Mouse (Mus musculus): ENCODE results near the gene Rcor3. TPM values are rescaled to one million over a fixed set of nuclear protein-coding genes. Genes with fewer than 3 reads are reported as not detected.

Gene Rcor3
- polyA plus RNA-seq, 1 experiment from 2014 or later = 28.8 TPM

DNA sequence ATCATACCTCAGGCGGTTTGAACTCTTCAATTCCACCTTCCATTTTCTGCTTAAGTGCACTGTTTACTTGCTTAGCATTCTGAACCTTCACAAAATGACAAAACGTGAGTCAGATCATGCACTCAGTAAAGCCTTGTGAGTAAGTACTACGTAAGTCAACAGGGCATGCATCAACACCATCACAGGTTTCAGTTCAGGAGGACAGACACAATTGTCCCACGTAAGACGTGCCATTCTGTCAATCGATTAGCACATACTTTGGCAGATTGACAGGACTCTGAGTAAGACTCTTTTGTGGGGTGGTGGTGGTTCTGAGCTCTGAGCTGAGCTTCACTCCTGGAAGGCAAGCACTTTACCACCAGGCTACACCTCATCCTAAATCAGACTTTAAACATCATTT, 21.6 kb downstream of the Rcor3 start:
- H3K9ac ChIP-seq = no peak overlapping the region
- H3K4me2 ChIP-seq (replicated peaks) = no peak overlapping the region
- no peaks in the 10 kb centered on the region for H3K4me1 ChIP-seq
- no peak overlapping the region for H3K27ac ChIP-seq
- no peak overlapping the region for H3K4me3 ChIP-seq
- peaks cover 61% of the 10 kb centered on the region for H3K36me3 ChIP-seq
- no peak for ATAC-seq (ENCODE audit: low FRiP score, low read depth)
- H3K9me3 ChIP-seq = no peaks in the 10 kb centered on the region
- no peaks in the 10 kb centered on the region for H3K27me3 ChIP-seq (replicated peaks)
- 92% methylated on average over 6 of the region's 6 CpGs for WGBS

DNA sequence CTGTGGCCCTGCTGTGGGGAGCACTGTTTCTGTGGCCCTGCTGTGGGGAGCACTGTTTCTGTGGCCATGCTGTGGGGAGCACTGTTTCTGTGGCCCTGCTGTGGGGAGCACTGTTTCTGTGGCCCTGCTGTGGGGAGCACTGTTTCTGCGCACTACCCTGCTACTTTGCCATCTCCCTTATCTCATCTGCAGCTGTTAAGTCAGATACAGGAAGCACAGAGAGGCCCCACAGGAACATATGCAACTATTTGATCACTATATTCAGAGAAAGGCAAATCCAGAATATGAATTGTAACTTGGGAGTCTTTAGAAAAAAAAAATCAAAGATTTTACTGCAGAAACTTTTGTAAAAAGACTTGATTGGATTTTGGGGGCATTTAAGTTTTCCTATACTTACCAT, 22.5 kb downstream of the Rcor3 start:
- H3K27me3 ChIP-seq (replicated peaks) = no peaks in the 10 kb centered on the region
- no peak overlapping the region for H3K27ac ChIP-seq
- no peaks in the 10 kb centered on the region for H3K4me1 ChIP-seq
- H3K4me2 ChIP-seq (replicated peaks) = no peak overlapping the region
- H3K4me3 ChIP-seq = no peak overlapping the region
- no peak for ATAC-seq (ENCODE audit: low FRiP score, low read depth)
- no peaks in the 10 kb centered on the region for H3K9me3 ChIP-seq
- H3K36me3 ChIP-seq = peaks cover 61% of the 10 kb centered on the region
- H3K9ac ChIP-seq = no peak overlapping the region
- WGBS = 100% methylated on average over 1 of the region's 1 CpGs

DNA sequence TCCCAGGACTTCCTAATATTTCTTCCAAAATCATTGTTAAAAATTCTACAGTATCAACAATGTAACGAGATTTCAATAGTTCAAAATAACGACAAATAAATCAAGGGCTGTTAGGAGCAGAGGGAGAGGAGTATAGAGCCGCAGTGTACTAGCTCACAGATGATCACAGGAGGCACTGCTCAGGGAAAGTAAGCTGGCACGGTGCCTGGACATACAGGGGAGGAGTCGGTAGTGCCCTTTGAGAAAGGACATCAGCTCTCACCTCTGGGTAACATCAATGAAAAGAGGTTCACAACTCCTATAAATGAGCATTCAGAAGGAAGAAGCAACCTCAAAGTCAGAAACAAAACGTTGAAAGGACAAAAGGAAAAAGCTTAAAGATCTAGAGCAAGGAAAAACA, 28.7 kb downstream of the Rcor3 start:
- 84% methylated on average over 6 of the region's 6 CpGs for WGBS
- peaks cover 35% of the 10 kb centered on the region for H3K36me3 ChIP-seq

DNA sequence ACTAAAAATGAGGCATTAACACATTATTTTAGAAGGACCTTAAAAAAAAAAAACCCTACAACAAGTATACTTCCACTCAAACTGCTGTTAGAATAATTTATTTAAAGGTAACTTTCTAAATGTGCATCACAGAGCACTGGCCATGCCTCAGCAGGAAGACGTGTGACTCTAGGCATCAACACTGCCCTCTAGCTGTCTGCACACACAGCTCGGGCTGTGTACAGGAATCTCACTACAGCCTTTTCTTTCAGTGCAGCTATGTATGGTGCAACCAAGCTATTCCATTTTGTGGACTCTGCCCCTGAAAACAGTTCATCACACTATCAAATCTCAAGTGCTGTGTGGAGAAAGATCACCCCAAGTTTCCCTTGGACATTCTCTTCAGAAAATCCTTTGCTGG, 30.5 kb downstream of the Rcor3 start:
- 14% methylated on average over 2 of the region's 2 CpGs for WGBS
- no peaks in the 10 kb centered on the region for H3K27me3 ChIP-seq (replicated peaks)
- no peak for ATAC-seq (ENCODE audit: low FRiP score, low read depth)

More for the DNA sequence above, 28.7 kb downstream of the Rcor3 start:
- H3K27ac ChIP-seq = no peak overlapping the region
- H3K4me2 ChIP-seq (replicated peaks) = no peak overlapping the region
- no peak overlapping the region for H3K4me3 ChIP-seq
- ATAC-seq (ENCODE audit: low FRiP score, low read depth) = no peak
- no peaks in the 10 kb centered on the region for H3K9me3 ChIP-seq
- no peaks in the 10 kb centered on the region for H3K4me1 ChIP-seq
- H3K9ac ChIP-seq = no peak overlapping the region
- H3K27me3 ChIP-seq (replicated peaks) = no peaks in the 10 kb centered on the region

DNA sequence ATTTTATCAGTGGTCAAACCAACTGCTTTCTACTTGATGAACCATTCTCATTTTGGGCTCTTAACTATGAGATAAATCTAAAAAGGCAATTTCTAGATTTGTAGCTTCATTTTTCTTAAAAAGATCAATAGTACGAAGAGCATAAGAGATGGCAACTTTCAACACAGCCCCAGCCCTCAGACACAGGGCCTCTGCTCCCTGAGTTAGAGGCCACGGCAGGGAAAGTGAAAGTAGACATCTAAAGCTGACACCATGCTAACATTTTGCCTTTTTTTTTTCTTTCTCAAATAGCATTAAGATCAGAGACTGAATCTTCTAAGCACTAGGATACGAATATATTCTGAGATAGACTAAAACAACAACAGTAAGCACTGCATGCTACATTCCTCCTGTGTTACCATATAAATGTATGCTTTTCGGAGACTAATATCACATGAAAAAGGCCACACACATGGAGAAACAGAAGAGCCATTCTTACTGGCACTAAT, 31.9 kb downstream of the Rcor3 start:
- ATAC-seq (ENCODE audit: low FRiP score, low read depth) = no peak
- WGBS = 91% methylated on average over 4 of the region's 4 CpGs
- H3K36me3 ChIP-seq = peaks cover 33% of the 10 kb centered on the region

More for the DNA sequence above, 30.5 kb downstream of the Rcor3 start:
- Histone ChIP-seq H3K27ac (no peak overlapping the region), H3K36me3 (peaks cover 39% of the 10 kb centered on the region), H3K4me2 (replicated peaks) (no peak overlapping the region), H3K4me3 (no peak overlapping the region), H3K9me3 (no peaks in the 10 kb centered on the region), H3K4me1 (no peaks in the 10 kb centered on the region), H3K9ac (no peak overlapping the region)

DNA sequence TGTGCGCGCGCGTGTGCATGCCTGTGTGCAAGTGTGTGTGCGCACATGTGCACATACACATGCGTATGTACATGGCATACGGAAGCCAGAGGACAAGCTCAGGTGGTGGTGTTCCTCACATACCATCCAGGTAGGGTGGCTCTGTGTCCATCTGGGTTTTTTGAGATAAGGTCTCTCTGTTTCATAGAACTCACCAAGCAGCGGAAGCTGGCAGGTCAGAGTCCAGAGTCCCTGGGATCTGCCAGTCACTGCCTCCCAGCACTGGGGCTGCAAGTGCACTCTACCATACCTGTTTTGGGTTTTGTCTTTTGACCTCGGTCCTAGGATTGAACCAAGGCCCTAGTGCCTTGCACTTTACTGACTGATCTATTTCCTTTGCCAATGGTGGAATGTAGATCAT, 33.8 kb downstream of the Rcor3 start:
- Histone ChIP-seq H3K9me3 (no peaks in the 10 kb centered on the region), H3K27ac (no peak overlapping the region), H3K27me3 (replicated peaks) (no peaks in the 10 kb centered on the region), H3K4me3 (no peak overlapping the region), H3K4me1 (no peaks in the 10 kb centered on the region), H3K36me3 (peaks cover 32% of the 10 kb centered on the region), H3K4me2 (replicated peaks) (no peak overlapping the region), H3K9ac (no peak overlapping the region)
- 97% methylated on average over 9 of the region's 9 CpGs for WGBS
- ATAC-seq (ENCODE audit: low FRiP score, low read depth) = no peak

More for the DNA sequence above, 31.9 kb downstream of the Rcor3 start:
- Histone ChIP-seq H3K9me3 (no peaks in the 10 kb centered on the region), H3K4me2 (replicated peaks) (no peak overlapping the region), H3K27ac (no peak overlapping the region), H3K4me3 (no peak overlapping the region), H3K27me3 (replicated peaks) (no peaks in the 10 kb centered on the region), H3K9ac (no peak overlapping the region), H3K4me1 (no peaks in the 10 kb centered on the region)

DNA sequence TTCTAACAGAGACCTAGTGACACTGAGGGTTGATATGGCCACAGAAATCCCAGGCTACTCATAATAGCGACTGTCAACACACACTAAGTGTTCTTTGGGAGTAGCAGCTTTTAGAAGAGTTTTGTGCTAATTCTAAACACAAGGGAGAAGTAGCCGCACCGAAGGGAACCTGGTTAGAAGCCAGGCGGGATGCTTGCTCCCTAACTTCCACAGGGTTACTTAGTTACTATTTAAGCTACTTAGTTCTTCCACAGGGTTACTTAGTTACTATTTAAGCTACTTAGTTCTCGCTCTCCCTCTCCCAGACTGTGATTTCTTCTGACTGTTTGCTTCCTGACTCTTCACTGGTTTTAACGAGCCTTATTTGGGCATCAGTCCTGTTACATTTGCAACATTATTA, 34.7 kb downstream of the Rcor3 start:
- H3K4me1 ChIP-seq = no peaks in the 10 kb centered on the region
- H3K9me3 ChIP-seq = no peaks in the 10 kb centered on the region
- H3K27ac ChIP-seq = no peak overlapping the region
- H3K9ac ChIP-seq = no peak overlapping the region
- H3K27me3 ChIP-seq (replicated peaks) = no peaks in the 10 kb centered on the region
- H3K4me3 ChIP-seq = no peak overlapping the region
- no peak overlapping the region for H3K4me2 ChIP-seq (replicated peaks)
- no peak for ATAC-seq (ENCODE audit: low FRiP score, low read depth)
- WGBS = 85% methylated on average over 6 of the region's 6 CpGs
- peaks cover 32% of the 10 kb centered on the region for H3K36me3 ChIP-seq

DNA sequence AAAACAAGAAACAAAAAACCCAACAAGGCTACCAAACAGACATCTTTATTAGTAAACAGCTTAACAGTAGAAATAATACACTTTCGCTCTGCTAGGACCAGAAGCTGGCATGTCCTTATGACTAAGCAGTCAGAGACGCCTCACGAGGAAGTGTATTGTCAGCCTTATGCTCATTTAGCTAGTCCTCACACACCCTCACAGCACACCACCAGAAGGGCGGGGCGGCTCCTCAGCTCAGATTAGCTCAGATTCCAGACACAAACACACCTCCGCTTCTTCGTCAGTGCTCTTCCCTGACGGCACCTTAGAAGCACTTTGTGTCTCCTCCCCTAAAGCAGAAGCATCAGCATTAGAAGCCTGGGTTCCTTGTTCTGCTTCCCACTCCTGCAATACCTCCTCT, 36.5 kb downstream of the Rcor3 start:
- H3K4me2 ChIP-seq (replicated peaks) = no peak overlapping the region
- H3K36me3 ChIP-seq = peaks cover 32% of the 10 kb centered on the region
- no peaks in the 10 kb centered on the region for H3K4me1 ChIP-seq
- H3K27ac ChIP-seq = no peak overlapping the region
- H3K9me3 ChIP-seq = no peaks in the 10 kb centered on the region
- WGBS = 86% methylated on average over 8 of the region's 8 CpGs
- no peaks in the 10 kb centered on the region for H3K27me3 ChIP-seq (replicated peaks)
- H3K4me3 ChIP-seq = no peak overlapping the region
- no peak for ATAC-seq (ENCODE audit: low FRiP score, low read depth)
- H3K9ac ChIP-seq = no peak overlapping the region

DNA sequence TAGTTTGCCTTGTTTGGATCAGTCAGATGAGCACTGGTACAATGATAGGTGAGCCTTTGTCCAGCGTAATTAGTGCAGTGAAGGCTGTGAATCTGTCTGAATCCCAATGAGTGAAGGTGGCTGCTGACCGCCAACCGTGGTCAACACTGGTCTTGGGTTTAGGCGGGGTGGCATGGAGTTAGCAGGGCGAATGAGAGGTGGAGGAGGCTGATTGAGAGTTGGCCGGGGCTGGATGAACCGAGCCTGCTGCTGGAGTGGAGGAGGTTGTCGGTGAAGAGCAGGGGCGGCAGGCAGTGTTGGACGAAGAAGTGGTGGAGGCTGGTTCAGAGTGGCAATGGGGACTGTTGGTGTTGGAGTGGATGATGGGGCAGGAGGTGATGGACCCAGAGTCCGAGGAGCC, 37.1 kb downstream of the Rcor3 start:
- Histone ChIP-seq H3K4me3 (no peak overlapping the region), H3K36me3 (peaks cover 32% of the 10 kb centered on the region), H3K4me1 (no peaks in the 10 kb centered on the region), H3K9me3 (no peaks in the 10 kb centered on the region), H3K27ac (no peak overlapping the region), H3K27me3 (replicated peaks) (no peaks in the 10 kb centered on the region), H3K9ac (no peak overlapping the region), H3K4me2 (replicated peaks) (no peak overlapping the region)
- WGBS = 92% methylated on average over 11 of the region's 11 CpGs
- ATAC-seq (ENCODE audit: low FRiP score, low read depth) = no peak

DNA sequence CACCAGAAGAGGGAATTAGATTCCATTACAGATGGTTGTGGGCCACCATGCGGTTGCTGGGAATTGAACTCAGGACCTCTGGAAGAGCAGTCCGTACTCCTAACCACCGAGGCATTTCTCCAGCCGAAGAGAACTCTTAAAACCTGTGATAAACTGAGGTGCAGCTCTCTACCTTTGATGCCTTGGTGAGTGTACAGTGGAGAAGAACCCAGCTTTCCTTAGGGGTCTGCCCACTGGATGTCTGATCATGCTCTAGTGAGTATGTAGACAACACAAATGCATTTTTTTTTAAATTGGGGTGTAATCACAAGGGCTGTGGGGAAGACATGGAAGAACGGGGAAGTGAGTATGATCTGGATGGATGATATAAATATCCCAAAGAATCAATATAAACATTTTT, 42.2 kb downstream of the Rcor3 start:
- Histone ChIP-seq H3K9ac (no peak overlapping the region), H3K27ac (no peak overlapping the region), H3K27me3 (replicated peaks) (peaks cover 13% of the 10 kb centered on the region), H3K9me3 (no peaks in the 10 kb centered on the region), H3K4me3 (no peak overlapping the region), H3K36me3 (peaks cover 9% of the 10 kb centered on the region), H3K4me2 (replicated peaks) (no peak overlapping the region), H3K4me1 (no peaks in the 10 kb centered on the region; the same call in 1 of the 2 replicates)
- 91% methylated on average over 5 of the region's 5 CpGs for WGBS
- ATAC-seq (ENCODE audit: low FRiP score, low read depth) = no peak

DNA sequence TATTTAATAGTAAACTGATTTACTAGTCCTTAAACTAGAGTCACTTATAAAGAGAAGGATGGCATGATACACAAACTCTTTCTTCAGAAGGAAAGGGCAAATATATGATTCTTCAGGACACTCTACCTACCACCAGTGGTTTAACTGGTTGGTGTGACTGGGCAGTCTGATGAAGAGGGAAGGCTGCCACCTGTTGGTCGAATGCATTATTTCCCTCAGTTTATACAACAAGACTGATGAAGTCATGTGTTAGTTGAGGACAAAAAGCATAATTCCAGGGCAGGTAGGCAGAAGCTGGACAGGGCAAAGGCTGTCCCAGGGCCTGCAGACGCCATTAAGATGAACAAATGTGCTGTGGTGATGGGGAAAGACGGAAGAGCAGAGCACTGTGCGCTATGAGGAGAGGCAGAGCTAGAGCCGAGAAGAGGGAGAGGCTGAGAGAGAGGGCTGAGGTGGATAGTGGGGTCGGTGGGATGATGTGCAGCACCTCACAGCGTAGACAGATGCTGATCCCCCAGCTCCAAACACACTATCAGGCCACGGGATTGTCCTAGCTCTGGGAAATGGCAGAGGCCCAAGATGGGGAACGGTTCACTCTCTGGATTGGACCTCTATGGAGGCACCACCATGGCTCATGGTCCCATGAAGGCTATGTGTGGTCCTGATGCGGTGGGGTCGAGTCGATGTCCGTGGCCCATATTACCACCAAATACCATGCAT, 43.3 kb downstream of the Rcor3 start:
- Histone ChIP-seq H3K4me3 (no peak overlapping the region), H3K27ac (no peak overlapping the region), H3K4me1 (no peaks in the 10 kb centered on the region; the same call in 1 of the 2 replicates), H3K4me2 (replicated peaks) (no peak overlapping the region), H3K36me3 (peaks cover 7% of the 10 kb centered on the region; the same call in 1 of the 2 replicates), H3K27me3 (replicated peaks) (peaks cover 18% of the 10 kb centered on the region), H3K9me3 (no peaks in the 10 kb centered on the region), H3K9ac (no peak overlapping the region)
- no peak for ATAC-seq (ENCODE audit: low FRiP score, low read depth)
- 63% methylated on average over 13 of the region's 13 CpGs for WGBS

DNA sequence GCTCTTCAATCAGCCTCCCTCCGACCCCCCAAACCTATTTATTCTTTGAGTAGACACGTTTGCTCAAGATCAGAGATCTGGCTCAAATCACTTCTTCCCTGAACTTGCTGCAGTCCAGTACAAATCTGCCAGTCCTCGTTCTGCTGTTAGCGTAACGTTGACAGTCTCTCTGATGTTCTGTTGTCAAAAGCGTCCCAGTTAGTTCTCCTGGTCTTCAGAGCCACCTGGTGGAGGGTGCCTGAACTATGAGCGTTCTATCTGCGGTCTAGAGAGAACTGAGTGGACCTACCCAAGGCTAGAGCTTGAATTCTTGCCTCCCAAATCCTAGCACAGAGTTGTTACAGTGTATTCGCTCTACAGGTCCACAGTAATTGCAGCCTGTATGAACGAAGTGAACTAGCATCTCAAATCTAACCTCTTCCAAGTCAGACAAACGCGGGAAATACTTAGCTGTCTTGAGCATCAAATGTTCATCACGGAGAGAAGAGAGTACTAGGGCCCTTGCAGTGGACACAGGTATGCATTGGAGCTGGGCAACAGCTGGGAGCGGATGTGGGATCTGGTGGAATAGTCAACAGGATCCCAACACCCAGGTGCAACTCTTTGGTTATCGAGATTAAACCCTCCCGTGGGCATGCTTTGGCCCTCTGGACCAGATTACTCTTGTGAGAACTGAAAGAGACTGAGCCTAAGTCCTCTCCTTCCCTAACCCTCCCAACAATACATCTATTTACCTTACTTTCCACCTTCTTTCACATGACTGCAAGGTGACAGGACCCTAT, 44.8 kb downstream of the Rcor3 start:
- Histone ChIP-seq H3K9me3 (no peaks in the 10 kb centered on the region), H3K36me3 (0 out of 2 replicates have a peak, but pooled peaks cover 3% of the 10 kb centered on the region), H3K4me1 (no peaks in the 10 kb centered on the region; the same call in 1 of the 2 replicates), H3K9ac (0 out of 2 replicates have a peak overlapping the region, but pooled peaks have one; percentile 61), H3K27ac (no peak overlapping the region), H3K4me3 (peak overlapping the region; percentile 54), H3K4me2 (replicated peaks) (peak overlapping the region; percentile 93), H3K27me3 (replicated peaks) (peaks cover 18% of the 10 kb centered on the region)
- WGBS = 32% methylated on average over 16 of the region's 16 CpGs
- peak; percentile 91 for ATAC-seq (ENCODE audit: low FRiP score, low read depth)

All from neural tube, embryonic 12.5 days (tissue).